ENCODE assay signal across 8 mouse cellular contexts in genomic region chr11:106780089-106780425, GRCm38 (mm10). TPM values are rescaled to one million over a fixed set of nuclear protein-coding genes. Genes with fewer than 3 reads are reported as not detected.
DNase-seq lines count a peak whose midpoint lies in the region; ATAC-seq and TF ChIP-seq lines count a peak whose summit lies in the region.

No protein-coding gene starts in this region.

- WGBS in heart, embryonic 16.5 days: 70% methylated on average over 4 of the region's 4 CpGs
- 71% methylated on average over 4 of the region's 4 CpGs for WGBS in bone marrow, adult 2 months
- 71% methylated on average over 4 of the region's 4 CpGs for WGBS in hindbrain, embryonic 12.5 days
- 63% methylated on average over 4 of the region's 4 CpGs for WGBS in midbrain, embryonic 12.5 days

- H3K9ac ChIP-seq in heart, embryonic 16.5 days (ENCODE audit: low read length): no peak overlapping the region; the same call in 1 of the 2 replicates
- no peak overlapping the region for H3K9ac ChIP-seq in hindbrain, embryonic 12.5 days
- H3K9ac ChIP-seq in midbrain, embryonic 12.5 days (replicated peaks): no peak overlapping the region

- H3K27ac ChIP-seq in heart, embryonic 16.5 days (ENCODE audit: low read length): peak overlapping the region; percentile 97
- H3K27ac ChIP-seq in bone marrow, adult 2 months (ENCODE audit: control insufficient read depth, insufficient read depth, low read depth, low read length, poor library complexity): peak overlapping the region; percentile 95; the same call in 1 of the 2 replicates
- H3K27ac ChIP-seq in hindbrain, embryonic 12.5 days: peak overlapping the region; percentile 97
- H3K27ac ChIP-seq in midbrain, embryonic 12.5 days (replicated peaks): peak overlapping the region; percentile 87

- no peak; the same call in 1 of the 2 replicates for ATAC-seq in heart, embryonic 16.5 days (replicated peaks; ENCODE audit: extremely low read depth, insufficient read depth, low FRiP score)
- ATAC-seq in hindbrain, embryonic 12.5 days (ENCODE audit: low FRiP score): no peak
- no peak for ATAC-seq in midbrain, embryonic 12.5 days (ENCODE audit: low FRiP score, low read depth)

- TF ChIP-seq POLR2A in bone marrow, adult 2 months (IDR thresholded peaks at IDR 0.05; ENCODE audit: borderline replicate concordance, control insufficient read depth, low read depth, low read length): no peak

- H3K4me3 ChIP-seq in heart, embryonic 16.5 days (ENCODE audit: low read length): peak overlapping the region; percentile 91; the same call in 1 of the 2 replicates
- no peak overlapping the region for H3K4me3 ChIP-seq in bone marrow, adult 2 months (replicated peaks; ENCODE audit: control insufficient read depth, low read depth, low read length)
- H3K4me3 ChIP-seq in hindbrain, embryonic 12.5 days: no peak overlapping the region; the same call in 1 of the 2 replicates
- H3K4me3 ChIP-seq in midbrain, embryonic 12.5 days: no peak overlapping the region

- DNase-seq in heart, postnatal 25 days (ENCODE audit: low spot score): no peak
- no peak for DNase-seq in layer of hippocampus, postnatal 36 days
- DNase-seq in cerebellum, postnatal 4 days (ENCODE audit: low spot score in 2 of 2): no peak
- DNase-seq in right cerebral cortex, adult 18-20 months: no peak

- peak overlapping the region; percentile 88 for H3K4me2 ChIP-seq in heart, embryonic 16.5 days (ENCODE audit: low read depth, low read length)
- peak overlapping the region; percentile 85; the same call in 1 of the 2 replicates for H3K4me2 ChIP-seq in hindbrain, embryonic 12.5 days (replicated peaks)
- peak overlapping the region; percentile 90; the same call in 1 of the 2 replicates for H3K4me2 ChIP-seq in midbrain, embryonic 12.5 days (replicated peaks)

- no peaks in the 10 kb centered on the region for H3K27me3 ChIP-seq in heart, embryonic 16.5 days (ENCODE audit: control insufficient read depth, insufficient read depth, low read length)
- H3K27me3 ChIP-seq in hindbrain, embryonic 12.5 days: no peaks in the 10 kb centered on the region
- H3K27me3 ChIP-seq in midbrain, embryonic 12.5 days: no peaks in the 10 kb centered on the region

- no peak for TF ChIP-seq CTCF in bone marrow, adult 2 months (IDR thresholded peaks at IDR 0.05; ENCODE audit: control insufficient read depth, insufficient read depth, low read length)

- peaks cover 39% of the 10 kb centered on the region for H3K36me3 ChIP-seq in heart, embryonic 16.5 days (ENCODE audit: control insufficient read depth, insufficient read depth)
- peaks cover 52% of the 10 kb centered on the region for H3K36me3 ChIP-seq in hindbrain, embryonic 12.5 days
- peaks cover 67% of the 10 kb centered on the region for H3K36me3 ChIP-seq in midbrain, embryonic 12.5 days

- intact Hi-C loops in heart, postnatal 25 days (cut with DNase I): no loop called here

- H3K9me3 ChIP-seq in heart, embryonic 16.5 days (replicated peaks; ENCODE audit: control insufficient read depth, low read length): no peaks in the 10 kb centered on the region
- no peaks in the 10 kb centered on the region for H3K9me3 ChIP-seq in hindbrain, embryonic 12.5 days (replicated peaks)
- no peaks in the 10 kb centered on the region for H3K9me3 ChIP-seq in midbrain, embryonic 12.5 days

- peaks cover 8% of the 10 kb centered on the region for H3K4me1 ChIP-seq in heart, embryonic 16.5 days (ENCODE audit: control insufficient read depth, insufficient read depth, low read length)
- no peaks in the 10 kb centered on the region; the same call in 1 of the 2 replicates for H3K4me1 ChIP-seq in bone marrow, adult 2 months (ENCODE audit: control insufficient read depth, insufficient read depth, low read length)
- peaks cover 7% of the 10 kb centered on the region; the same call in 1 of the 2 replicates for H3K4me1 ChIP-seq in hindbrain, embryonic 12.5 days
- H3K4me1 ChIP-seq in midbrain, embryonic 12.5 days: peaks cover 10% of the 10 kb centered on the region; the same call in 1 of the 2 replicates

RNA-seq across cellular contexts. Expression of gene Polg2, which starts 0.7 kb away (rescaled TPM):
- 6.4 and 7.8 TPM in 2 replicates for polyA plus RNA-seq in heart, embryonic 16.5 days (2015; fragmentation: Nextera tagmentation; extraction: Ambion mirVana)
- 1 to 10 TPM; 4.2 to 4.9 TPM for total RNA-seq in heart, postnatal 25 days (2021)
- 4.9 and 6.1 TPM in 2 replicates for polyA plus RNA-seq in bone marrow, adult 2 months (2011; ENCODE audit: insufficient read depth, insufficient read length, low replicate concordance, missing spikeins)
- polyA plus RNA-seq in hindbrain, embryonic 12.5 days (2016; fragmentation: Nextera tagmentation; extraction: Ambion mirVana): 8.5 and 10.7 TPM in 2 replicates
- 10.4 and 11.3 TPM in 2 replicates for polyA plus RNA-seq in midbrain, embryonic 12.5 days (2016; fragmentation: Nextera tagmentation; extraction: Ambion mirVana)
- total RNA-seq in layer of hippocampus, postnatal 36 days (2021): 1 to 10 TPM; 4.8 to 5.1 TPM

RNA-seq across cellular contexts. Expression of gene Ddx5, which starts 8.9 kb away (rescaled TPM):
- polyA plus RNA-seq in heart, embryonic 16.5 days (2015; fragmentation: Nextera tagmentation; extraction: Ambion mirVana): 213 and 237 TPM in 2 replicates
- total RNA-seq in heart, postnatal 25 days (2021): 100 to 1,000 TPM; 310 to 351 TPM
- 448 and 600 TPM in 2 replicates for polyA plus RNA-seq in bone marrow, adult 2 months (2011; ENCODE audit: insufficient read depth, insufficient read length, low replicate concordance, missing spikeins)
- 467 and 505 TPM in 2 replicates for polyA plus RNA-seq in hindbrain, embryonic 12.5 days (2016; fragmentation: Nextera tagmentation; extraction: Ambion mirVana)
- polyA plus RNA-seq in midbrain, embryonic 12.5 days (2016; fragmentation: Nextera tagmentation; extraction: Ambion mirVana): 486 TPM in 2 replicates
- total RNA-seq in layer of hippocampus, postnatal 36 days (2021): 100 to 1,000 TPM; 814 to 831 TPM

RNA-seq across cellular contexts. Expression of gene Cep95, which starts 9.0 kb away (rescaled TPM):
- 14.2 and 15.1 TPM in 2 replicates for polyA plus RNA-seq in heart, embryonic 16.5 days (2015; fragmentation: Nextera tagmentation; extraction: Ambion mirVana)
- 1 to 10 TPM; 5.9 to 7.3 TPM for total RNA-seq in heart, postnatal 25 days (2021)
- polyA plus RNA-seq in bone marrow, adult 2 months (2011; ENCODE audit: insufficient read depth, insufficient read length, low replicate concordance, missing spikeins): 39.6 and 53.9 TPM in 2 replicates
- 22.3 and 22.7 TPM in 2 replicates for polyA plus RNA-seq in hindbrain, embryonic 12.5 days (2016; fragmentation: Nextera tagmentation; extraction: Ambion mirVana)
- polyA plus RNA-seq in midbrain, embryonic 12.5 days (2016; fragmentation: Nextera tagmentation; extraction: Ambion mirVana): 22.8 and 25.6 TPM in 2 replicates
- total RNA-seq in layer of hippocampus, postnatal 36 days (2021): 10 to 100 TPM; 10.4 to 14.9 TPM

RNA-seq across cellular contexts. Expression of gene Milr1, which starts 29.0 kb away (rescaled TPM):
- polyA plus RNA-seq in heart, embryonic 16.5 days (2015; fragmentation: Nextera tagmentation; extraction: Ambion mirVana): 1.8 and 2.2 TPM in 2 replicates
- total RNA-seq in heart, postnatal 25 days (2021): 1 to 10 TPM; 1.1 to 1.6 TPM
- polyA plus RNA-seq in bone marrow, adult 2 months (2011; ENCODE audit: insufficient read depth, insufficient read length, low replicate concordance, missing spikeins): 8.9 and 38.3 TPM in 2 replicates
- polyA plus RNA-seq in hindbrain, embryonic 12.5 days (2016; fragmentation: Nextera tagmentation; extraction: Ambion mirVana): 1.0 and 1.3 TPM in 2 replicates
- 0.72 and 1.7 TPM in 2 replicates for polyA plus RNA-seq in midbrain, embryonic 12.5 days (2016; fragmentation: Nextera tagmentation; extraction: Ambion mirVana)
- total RNA-seq in layer of hippocampus, postnatal 36 days (2021): not detected

RNA-seq across cellular contexts. Expression of gene Pecam1, which starts 29.6 kb away (rescaled TPM):
- 80.4 and 87.7 TPM in 2 replicates for polyA plus RNA-seq in heart, embryonic 16.5 days (2015; fragmentation: Nextera tagmentation; extraction: Ambion mirVana)
- total RNA-seq in heart, postnatal 25 days (2021): 100 to 1,000 TPM; 127 to 139 TPM
- polyA plus RNA-seq in bone marrow, adult 2 months (2011; ENCODE audit: insufficient read depth, insufficient read length, low replicate concordance, missing spikeins): 21.7 and 33.5 TPM in 2 replicates
- 21.5 and 22.3 TPM in 2 replicates for polyA plus RNA-seq in hindbrain, embryonic 12.5 days (2016; fragmentation: Nextera tagmentation; extraction: Ambion mirVana)
- polyA plus RNA-seq in midbrain, embryonic 12.5 days (2016; fragmentation: Nextera tagmentation; extraction: Ambion mirVana): 15.9 and 19.4 TPM in 2 replicates
- 10 to 100 TPM; 15.5 to 18.0 TPM for total RNA-seq in layer of hippocampus, postnatal 36 days (2021)
